Mouse (Mus musculus): Measurements from ENCODE around the gene Madd.

Madd gene

GRCm38 (mm10) chr2:91169587-91170322 is 13.9 kb downstream of the Madd start:
- no peak for DNase-seq

GRCm38 (mm10) chr2:91167629-91168028 is 16.0 kb downstream of the Madd start:
- DNase-seq = no peak

- no peak for DNase-seq
Measured at GRCm38 (mm10) chr2:91164991-91165390, 18.6 kb downstream of the Madd start.

GRCm38 (mm10) chr2:91163532-91163931 is 20.1 kb downstream of the Madd start:
- no peak for DNase-seq

GRCm38 (mm10) chr2:91162952-91163351 is 20.7 kb downstream of the Madd start:
- DNase-seq = no peak

- peak in 1 of 2 experiments; percentile 7 for DNase-seq
Measured at GRCm38 (mm10) chr2:91160591-91160990, 23.0 kb downstream of the Madd start.

- no peak for DNase-seq
Measured at GRCm38 (mm10) chr2:91157002-91157752, 26.5 kb downstream of the Madd start.

GRCm38 (mm10) chr2:91154091-91154490 is 29.5 kb downstream of the Madd start:
- DNase-seq = no peak

GRCm38 (mm10) chr2:91152885-91153377 is 30.7 kb downstream of the Madd start:
- DNase-seq = no peak

GRCm38 (mm10) chr2:91151331-91151730 is 32.3 kb downstream of the Madd start:
- DNase-seq = no peak

- no peak for DNase-seq
Measured at GRCm38 (mm10) chr2:91148101-91148500, 35.5 kb downstream of the Madd start.

- DNase-seq = no peak
Measured at GRCm38 (mm10) chr2:91143401-91143800, 40.2 kb downstream of the Madd start.

GRCm38 (mm10) chr2:91142920-91143319 is 40.7 kb downstream of the Madd start:
- no peak for DNase-seq

- no peak for DNase-seq
Measured at GRCm38 (mm10) chr2:91139764-91140163, 43.9 kb downstream of the Madd start.

- DNase-seq = no peak
Measured at GRCm38 (mm10) chr2:91139311-91139710, 44.3 kb downstream of the Madd start.

GRCm38 (mm10) chr2:91137481-91137880 is 46.2 kb downstream of the Madd start:
- DNase-seq = no peak

- DNase-seq = no peak
Measured at GRCm38 (mm10) chr2:91136513-91137412, 46.9 kb downstream of the Madd start.

GRCm38 (mm10) chr2:91132035-91132434 is 51.6 kb downstream of the Madd start:
- no peak for DNase-seq

- no peak for DNase-seq
Measured at GRCm38 (mm10) chr2:91131251-91131650, 52.4 kb downstream of the Madd start.

- DNase-seq = no peak
Measured at GRCm38 (mm10) chr2:91130126-91130525, 53.5 kb downstream of the Madd start.

GRCm38 (mm10) chr2:91128761-91129160 is 54.9 kb downstream of the Madd start:
- no peak for DNase-seq

- no peak for DNase-seq
Measured at GRCm38 (mm10) chr2:91125101-91125500, 58.5 kb downstream of the Madd start.

GRCm38 (mm10) chr2:91123521-91123920 is 60.1 kb downstream of the Madd start:
- no peak for DNase-seq

All from kidney, adult 8-10 months (tissue).